16 mouse cellular contexts compared by ENCODE assay signal in genomic region chr11:8701845-8702531, GRCm38 (mm10). TPM values are rescaled to one million over a fixed set of nuclear protein-coding genes. Genes with fewer than 3 reads are reported as not detected.
DNase-seq lines count a peak whose midpoint lies in the region; ATAC-seq and TF ChIP-seq lines count a peak whose summit lies in the region.
"Had no signal": no experiment of that assay in that cellular context is flagged by ENCODE, and none has a peak within 500 bp of the region (broad histone marks: within the 10 kb centered on the region; RNA-seq: fewer than 3 reads in every experiment).

No protein-coding gene starts in this region.

- no peaks in the 10 kb centered on the region for H3K79me2 ChIP-seq in myocyte (ENCODE audit: control insufficient read depth, insufficient read depth)

- H3K9ac ChIP-seq in liver, embryonic 13.5 days = no peak overlapping the region
- H3K9ac ChIP-seq in liver, embryonic 11.5 days (ENCODE audit: low read depth, low read length) = no peak overlapping the region
- H3K9ac ChIP-seq: limb, embryonic 15.5 days had no signal

- 0 out of 2 replicates have a peak, but pooled peaks have one; percentile 15 for ATAC-seq in liver, embryonic 13.5 days (ENCODE audit: low read depth)
- no peak; the same call in 1 of the 2 replicates for ATAC-seq in liver, embryonic 11.5 days (replicated peaks; ENCODE audit: low FRiP score)
- no peak for ATAC-seq in CD4-positive, CD25-positive, alpha-beta regulatory T cell, adult 4 months
- ATAC-seq: activated CD4-positive, CD25-positive, alpha-beta regulatory T cell, adult 4 months; inflammation-experienced regulatory T-cells, adult 6 months had no signal

- WGBS in heart, embryonic 10.5 days = 12% methylated on average over 10 of the region's 10 CpGs
- 19% methylated on average over 10 of the region's 10 CpGs for WGBS in liver, embryonic 13.5 days (ENCODE audit: insufficient replicate concordance)
- WGBS in liver, embryonic 11.5 days = 24% methylated on average over 10 of the region's 10 CpGs
- WGBS in cerebellum, adult 2 months = 88% methylated on average over 10 of the region's 10 CpGs

- H3ac ChIP-seq in myocyte (ENCODE audit: control insufficient read depth, insufficient read length) = no peak overlapping the region

- H3K27ac ChIP-seq in heart, embryonic 10.5 days = peak overlapping the region; percentile 52; the same call in 1 of the 2 replicates
- H3K27ac ChIP-seq in liver, embryonic 13.5 days = no peak overlapping the region
- H3K27ac ChIP-seq in liver, embryonic 11.5 days (ENCODE audit: low read depth, low read length) = no peak overlapping the region
- peak overlapping the region; percentile 58; the same call in 1 of the 2 replicates for H3K27ac ChIP-seq in bone marrow macrophage, adult 2 months (ENCODE audit: insufficient read depth, low read depth, low read length)
- no peak overlapping the region for H3K27ac ChIP-seq in cerebellum, adult 2 months (ENCODE audit: insufficient read depth, low read length)
- H3K27ac ChIP-seq: left cerebral cortex, adult 2 months; limb, embryonic 15.5 days had no signal

- no peak for TF ChIP-seq CTCF in bone marrow macrophage, adult 2 months (IDR thresholded peaks at IDR 0.05; ENCODE audit: low read depth, low read length)
- TF ChIP-seq CTCF in cerebellum, adult 2 months (IDR thresholded peaks at IDR 0.05; ENCODE audit: borderline replicate concordance, insufficient read depth, low read depth, low read length) = no peak

- no peaks in the 10 kb centered on the region for H3K9me3 ChIP-seq in heart, embryonic 10.5 days
- H3K9me3 ChIP-seq in liver, embryonic 13.5 days (replicated peaks) = no peaks in the 10 kb centered on the region
- H3K9me3 ChIP-seq in liver, embryonic 11.5 days (ENCODE audit: control insufficient read depth, low read length) = no peaks in the 10 kb centered on the region
- H3K9me3 ChIP-seq: limb, embryonic 15.5 days; megakaryocyte, embryonic 14.5 days had no signal

- TF ChIP-seq POLR2A in bone marrow macrophage, adult 2 months (IDR thresholded peaks at IDR 0.05; ENCODE audit: borderline replicate concordance, low read depth, low read length) = no peak
- TF ChIP-seq POLR2A in myocyte (IDR thresholded peaks at IDR 0.05; ENCODE audit: insufficient read length, low read depth) = no peak
- no peak for TF ChIP-seq POLR2A in cerebellum, adult 2 months (IDR thresholded peaks at IDR 0.05; ENCODE audit: borderline replicate concordance, insufficient read depth, low read length)

- H3K4me1 ChIP-seq in heart, embryonic 10.5 days = peaks cover 28% of the 10 kb centered on the region
- H3K4me1 ChIP-seq in liver, embryonic 13.5 days (replicated peaks) = peaks cover 20% of the 10 kb centered on the region
- peaks cover 16% of the 10 kb centered on the region for H3K4me1 ChIP-seq in liver, embryonic 11.5 days (replicated peaks; ENCODE audit: control insufficient read depth, insufficient read depth, low read length)
- peaks cover 51% of the 10 kb centered on the region for H3K4me1 ChIP-seq in bone marrow macrophage, adult 2 months (ENCODE audit: control insufficient read depth, insufficient read depth, low read length)
- no peaks in the 10 kb centered on the region for H3K4me1 ChIP-seq in cerebellum, adult 2 months (ENCODE audit: control insufficient read depth, insufficient read depth, low read length)
- H3K4me1 ChIP-seq: megakaryocyte, embryonic 14.5 days had no signal

- H3K36me3 ChIP-seq in heart, embryonic 10.5 days = no peaks in the 10 kb centered on the region
- no peaks in the 10 kb centered on the region for H3K36me3 ChIP-seq in liver, embryonic 13.5 days
- no peaks in the 10 kb centered on the region for H3K36me3 ChIP-seq in liver, embryonic 11.5 days (ENCODE audit: control insufficient read depth, insufficient read depth, low read length)
- no peaks in the 10 kb centered on the region for H3K36me3 ChIP-seq in myocyte (ENCODE audit: control insufficient read depth, insufficient read depth)
- H3K36me3 ChIP-seq: limb, embryonic 15.5 days had no signal

- H3K27me3 ChIP-seq in heart, embryonic 10.5 days (ENCODE audit: insufficient read depth, poor library complexity, severe bottlenecking) = peaks cover 5% of the 10 kb centered on the region; the same call in 1 of the 2 replicates
- H3K27me3 ChIP-seq in liver, embryonic 13.5 days = no peaks in the 10 kb centered on the region
- no peaks in the 10 kb centered on the region for H3K27me3 ChIP-seq in liver, embryonic 11.5 days (replicated peaks; ENCODE audit: control insufficient read depth, insufficient read depth, low read length)
- no peaks in the 10 kb centered on the region for H3K27me3 ChIP-seq in myocyte (ENCODE audit: control insufficient read depth, insufficient read depth, insufficient read length)
- no peaks in the 10 kb centered on the region; the same call in 1 of the 2 replicates for H3K27me3 ChIP-seq in cerebellum, adult 2 months (ENCODE audit: control insufficient read depth, insufficient read depth, low read length)
- H3K27me3 ChIP-seq: limb, embryonic 15.5 days had no signal

- no peak for DNase-seq in heart, embryonic 10.5 days (ENCODE audit: low spot score)
- no peak for DNase-seq in heart, adult 8-10 months (ENCODE audit: low spot score)
- no peak for DNase-seq in liver, embryonic 13.5 days
- DNase-seq in liver, embryonic 11.5 days (ENCODE audit: low spot score) = no peak
- no peak for DNase-seq in cerebellum, adult 2 months
- DNase-seq: gastrocnemius, postnatal 36 days; heart, postnatal 36 days had no signal

- H3K4me3 ChIP-seq in heart, embryonic 10.5 days = no peak overlapping the region
- no peak overlapping the region for H3K4me3 ChIP-seq in liver, embryonic 13.5 days (replicated peaks)
- no peak overlapping the region for H3K4me3 ChIP-seq in liver, embryonic 11.5 days (ENCODE audit: low read depth, low read length)
- H3K4me3 ChIP-seq in bone marrow macrophage, adult 2 months (ENCODE audit: insufficient read depth, low read length) = no peak overlapping the region
- H3K4me3 ChIP-seq in myocyte = no peak overlapping the region
- H3K4me3 ChIP-seq in cerebellum, adult 2 months (replicated peaks; ENCODE audit: insufficient read depth, low read depth, low read length) = no peak overlapping the region
- H3K4me3 ChIP-seq: erythroblast, embryonic 14.5 days; left cerebral cortex, adult 2 months; limb, embryonic 15.5 days; megakaryocyte, embryonic 14.5 days had no signal

- no peak overlapping the region for H3K4me2 ChIP-seq in liver, embryonic 13.5 days
- H3K4me2 ChIP-seq in liver, embryonic 11.5 days = no peak overlapping the region
- H3K4me2 ChIP-seq in myocyte (ENCODE audit: low read depth) = peak overlapping the region; percentile 25
- H3K4me2 ChIP-seq: limb, embryonic 15.5 days had no signal

TF ChIP-seq in myocyte, 11 proteins besides CTCF, POLR2A, EP300 and RAD21:
- TF ChIP-seq USF1 (IDR thresholded peaks at IDR 0.05; ENCODE audit: low read depth) = no peak
- TF ChIP-seq MYOG (IDR thresholded peaks at IDR 0.05; ENCODE audit: control insufficient read depth in 1 of 3, insufficient read depth in 1 of 3, insufficient read length in 2 of 3, low read depth in 2 of 3) = no peak
- no peak for TF ChIP-seq REST (IDR thresholded peaks at IDR 0.05; ENCODE audit: insufficient read depth, insufficient read length)
- peak in 1 of 3 experiments; percentile 11 for TF ChIP-seq MYOD1 (IDR thresholded peaks at IDR 0.05; ENCODE audit: control insufficient read depth in 1 of 3, insufficient read length in 2 of 3, low read depth in 2 of 3)

RNA-seq across cellular contexts. Expression of gene Tns3, which starts 37.7 kb away (rescaled TPM):
- 12.7 and 17.0 TPM in 2 replicates for polyA plus RNA-seq in heart, embryonic 10.5 days (2016; fragmentation: Nextera tagmentation; extraction: Ambion mirVana)
- total RNA-seq in heart, adult 8-10 months (2022) = 10 to 100 TPM; 22.9 to 25.7 (median 23.7) TPM
- 2.8 and 3.2 TPM in 2 replicates for polyA plus RNA-seq in liver, embryonic 13.5 days (2015; fragmentation: Nextera tagmentation; extraction: Ambion mirVana)
- polyA plus RNA-seq in liver, embryonic 11.5 days (2014; fragmentation: Nextera tagmentation; extraction: Ambion mirVana) = 9.8 and 10.2 TPM in 2 replicates
- 82.5 and 102 TPM in 2 replicates for polyA plus RNA-seq in bone marrow macrophage, adult 2 months (2012; ENCODE audit: insufficient read depth, insufficient read length, missing spikeins)
- polyA plus RNA-seq in myocyte (2012; fragmentation: generic; extraction: Trizol) = 23.4 TPM
- 29.2 and 34.2 TPM in 2 replicates for polyA plus RNA-seq in cerebellum, adult 2 months (2012; rRNA removed)
- polyA plus RNA-seq in CD4-positive, CD25-positive, alpha-beta regulatory T cell, adult 4 months (2017; shearing (Covaris generic)) = under 1 TPM; 0.10 to 0.27 TPM

Comparison
In these comparisons a context has a peak if more than half of its experiments do, and no peak if none do; other contexts are left out.
1. H3K27ac ChIP-seq: peak in heart, embryonic 10.5 days (single experiment) and bone marrow macrophage, adult 2 months (single experiment); none in liver, embryonic 13.5 days (single experiment), liver, embryonic 11.5 days (single experiment) and cerebellum, adult 2 months (single experiment).